Mouse (Mus musculus) ES-E14 (cell line): ENCODE measurements around the gene Ttc12. TPM values are rescaled to one million over a fixed set of nuclear protein-coding genes. Genes with fewer than 3 reads are reported as not detected.

Source experiments
- DNase-seq: peaks from one replicate; pipeline ENCODE4 v3.0.0-alpha.2; 2013; ENCODE audit warnings: low read depth, low spot score
- H3K27ac ChIP-seq: 2 replicates; pipeline ENCODE4 v1.5.1; 2012; ENCODE audit warnings: low read depth, mild to moderate bottlenecking, low read length, moderate library complexity, mixed read lengths; ENCODE audit not compliant: poor library complexity, insufficient read depth, severe bottlenecking
- H3K36me3 ChIP-seq: 2 replicates; pipeline ENCODE4 v1.6.1; 2012; ENCODE audit warnings: mild to moderate bottlenecking, low read length, moderate library complexity, mixed read lengths; ENCODE audit not compliant: control insufficient read depth, poor library complexity, insufficient read depth, severe bottlenecking
- H3K4me1 ChIP-seq, 2 experiments: fragments of 150-350 bp in 1 of 2; sonication (generic) in 1 of 2; 2 replicates each; pipeline ENCODE4 v1.6.1; 2012; ENCODE audit warnings: low read length in 2 of 2, mild to moderate bottlenecking in 1 of 2, mixed read lengths in 1 of 2; ENCODE audit not compliant: control insufficient read depth in 2 of 2, insufficient read depth in 2 of 2, poor library complexity in 1 of 2
- H3K4me3 ChIP-seq, 2 experiments: fragments of 150-350 bp in 1 of 2; sonication (generic) in 1 of 2; 2 replicates each; pipeline ENCODE4 v1.5.1; 2012; ENCODE audit warnings: low read length in 2 of 2, low read depth in 1 of 2, mild to moderate bottlenecking in 1 of 2, mixed read lengths in 1 of 2; ENCODE audit not compliant: insufficient read depth in 1 of 2, poor library complexity in 1 of 2, severe bottlenecking in 1 of 2
- H3K9ac ChIP-seq: 2 replicates; pipeline ENCODE4 v1.6.1; 2012; ENCODE audit warnings: low read depth, mild to moderate bottlenecking, low read length, mixed read lengths; ENCODE audit not compliant: poor library complexity, insufficient read depth, severe bottlenecking
- H3K9me3 ChIP-seq: fragments of 150-350 bp; sonication (generic); 2 replicates; pipeline ENCODE4 v1.6.1; 2012; ENCODE audit warnings: low read depth, mild to moderate bottlenecking, low read length; ENCODE audit not compliant: control insufficient read depth, insufficient read depth
- CHD2 ChIP-seq: IDR thresholded peaks from 2 replicates; pipeline ENCODE4 v1.6.1; 2014; ENCODE audit warnings: mild to moderate bottlenecking, low read depth, low read length, inconsistent platforms
- HCFC1 ChIP-seq: IDR thresholded peaks from 2 replicates; pipeline ENCODE4 v1.6.1; 2012; ENCODE audit warnings: low read length, inconsistent platforms, borderline replicate concordance; ENCODE audit not compliant: insufficient read depth
- MAFK ChIP-seq: IDR thresholded peaks from 2 replicates; pipeline ENCODE4 v1.6.1; 2014; ENCODE audit warnings: mild to moderate bottlenecking, low read depth, low read length, inconsistent platforms; ENCODE audit not compliant: insufficient read depth
- ZC3H11A ChIP-seq: IDR thresholded peaks from 2 replicates; pipeline ENCODE4 v1.6.1; 2012; ENCODE audit warnings: low read depth, mild to moderate bottlenecking, inconsistent platforms, low read length, borderline replicate concordance
- ZNF384 ChIP-seq: IDR thresholded peaks from 2 replicates; pipeline ENCODE4 v1.6.1; 2012; ENCODE audit warnings: low read depth, low read length, inconsistent platforms
- in situ Hi-C, 2 experiments: fragments of 600-800 bp; cut with MboI; formaldehyde crosslinking; loops; one replicate each; pipeline ENCODE4 v1.15.1; 2025; ENCODE audit warnings: low sequenced_read_pairs in 2 of 2, inconsistent platforms in 1 of 2; ENCODE audit not compliant: unreplicated experiment in 2 of 2
- total RNA-seq: library from RNA; depleted of rRNA; stranded (reverse); fragments of 300-350 nt; gene quantifications from 2 replicates; pipeline ENCODE4 v1.2.3, GENCODE M21; 2012

The Ttc12 gene
- total RNA-seq, 1 experiment, result 2.1 TPM

DNA sequence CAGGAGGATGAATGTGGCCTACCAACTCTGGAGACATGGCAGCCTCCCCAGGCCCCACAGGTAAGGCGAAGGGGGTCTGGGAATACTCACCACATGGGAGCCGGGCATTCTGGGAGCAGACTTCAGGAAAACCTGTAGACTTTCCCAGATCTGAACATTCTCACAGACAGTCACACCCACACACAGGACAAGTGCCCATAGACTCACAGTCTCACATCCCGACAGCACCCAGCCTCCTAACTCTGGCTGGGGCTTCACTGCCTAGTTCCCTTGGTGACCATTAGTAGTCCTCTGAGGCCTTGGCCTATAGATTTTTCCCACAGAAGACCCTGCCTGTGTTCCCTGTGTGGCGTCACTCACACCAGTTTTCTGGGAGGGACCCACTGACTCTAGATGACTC lies 24.6 kb upstream of the Ttc12 start:
- TF ChIP-seq MAFK (no peak), ZNF384 (no peak)
- no peak overlapping the region for H3K4me3 ChIP-seq
- H3K4me1 ChIP-seq, result no peaks in the 10 kb centered on the region
- H3K9me3 ChIP-seq, result no peaks in the 10 kb centered on the region
- no peak overlapping the region for H3K9ac ChIP-seq
- in situ Hi-C loops, result loop anchor here in 1 of 2 experiments (25.0 kb wide), 1 partner anchor 902 kb away; no protein-coding TSS in a partner anchor
- H3K36me3 ChIP-seq, result no peaks in the 10 kb centered on the region
- no peak overlapping the region for H3K27ac ChIP-seq
- no peak for DNase-seq

DNA sequence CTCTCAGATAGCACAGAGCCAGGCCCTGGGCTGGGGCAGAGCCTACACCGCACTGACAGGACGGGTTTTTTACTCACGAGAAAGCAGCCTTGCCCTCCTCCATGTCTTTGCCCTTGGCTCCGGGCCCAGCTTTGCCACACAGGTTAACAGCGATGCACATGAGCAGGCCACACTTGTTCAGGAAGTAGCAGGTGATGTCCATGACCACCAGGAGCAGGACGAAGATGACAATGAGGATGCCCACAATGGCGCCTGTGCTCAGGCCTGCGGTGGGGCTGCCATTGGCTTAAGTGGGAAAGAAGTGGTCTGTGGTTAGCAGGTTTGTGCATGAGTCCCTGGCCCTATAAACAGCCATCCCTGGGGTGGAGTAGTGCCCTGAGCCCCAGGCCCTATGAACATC lies 23.6 kb upstream of the Ttc12 start:
- TF ChIP-seq CHD2 (no peak), ZNF384 (no peak), HCFC1 (no peak), MAFK (no peak), ZC3H11A (no peak)
- Histone ChIP-seq H3K9ac (no peak overlapping the region), H3K4me1 (no peaks in the 10 kb centered on the region), H3K36me3 (no peaks in the 10 kb centered on the region), H3K9me3 (no peaks in the 10 kb centered on the region), H3K4me3 (no peak overlapping the region), H3K27ac (no peak overlapping the region)
- in situ Hi-C loops, result loop anchor here in 1 of 2 experiments (25.0 kb wide), 1 partner anchor 903 kb away; no protein-coding TSS in a partner anchor
- no peak for DNase-seq

DNA sequence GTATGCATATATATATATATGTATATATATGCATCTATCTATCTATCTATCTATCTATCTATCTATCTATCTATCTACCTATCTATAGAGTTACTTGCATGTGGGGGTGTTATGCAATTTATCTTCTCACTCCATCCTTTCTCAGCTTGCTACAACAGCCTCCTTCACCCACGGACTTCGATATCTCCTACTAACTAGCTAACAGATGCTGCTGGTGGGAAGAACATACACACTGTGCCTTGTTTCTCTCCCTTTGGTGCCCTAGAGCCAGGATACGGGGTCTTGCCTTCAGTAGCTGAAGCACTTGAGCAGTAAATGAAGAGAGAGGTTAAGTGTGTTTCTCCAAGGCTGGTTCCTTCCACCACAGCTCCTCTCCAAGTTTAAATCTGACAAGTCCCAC lies 23.1 kb upstream of the Ttc12 start:
- H3K9ac ChIP-seq, result no peak overlapping the region
- no peak overlapping the region for H3K4me3 ChIP-seq
- TF ChIP-seq CHD2 (no peak), HCFC1 (no peak), ZNF384 (no peak), MAFK (no peak), ZC3H11A (no peak)
- no peak overlapping the region for H3K27ac ChIP-seq
- in situ Hi-C loops, result loop anchor here in 1 of 2 experiments (25.0 kb wide), 1 partner anchor 903 kb away; no protein-coding TSS in a partner anchor
- no peaks in the 10 kb centered on the region for H3K9me3 ChIP-seq
- DNase-seq, result no peak
- no peaks in the 10 kb centered on the region for H3K4me1 ChIP-seq
- no peaks in the 10 kb centered on the region for H3K36me3 ChIP-seq

DNA sequence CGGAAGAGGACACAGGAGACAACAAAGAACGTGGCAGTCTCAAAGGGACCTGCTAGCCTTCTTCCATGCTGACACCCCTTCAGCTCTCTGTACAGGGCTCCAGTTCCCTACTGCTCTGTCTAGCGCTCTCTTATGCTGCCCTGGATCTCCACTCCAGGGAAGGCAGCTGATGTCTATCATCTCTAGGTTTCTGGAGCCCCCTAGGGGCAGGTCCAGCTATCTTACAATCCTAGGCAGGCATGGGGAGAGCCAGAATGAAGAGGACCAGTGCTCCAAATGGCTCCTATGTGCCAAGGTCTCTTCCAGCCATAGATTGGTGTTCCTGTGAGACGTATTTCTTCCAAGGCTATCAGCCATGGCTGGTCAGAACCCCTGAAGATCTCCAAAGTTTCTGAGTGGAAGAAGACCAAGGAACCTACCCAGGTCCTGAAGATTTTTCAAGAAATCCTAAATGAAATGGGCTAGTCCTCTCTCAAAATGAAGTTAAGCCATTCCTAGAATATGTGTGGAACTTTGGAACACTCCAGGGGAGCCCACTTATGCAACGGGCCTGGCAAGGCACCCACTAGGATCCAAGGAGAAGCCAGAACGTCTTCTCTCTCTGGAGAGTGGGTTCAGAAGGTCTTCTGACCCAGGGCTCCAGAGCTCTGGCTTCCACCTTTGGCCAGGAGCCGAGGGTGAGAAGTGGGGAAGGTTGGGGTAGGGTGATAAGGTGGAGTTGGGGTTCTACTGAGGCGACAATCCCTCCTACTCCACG lies 22.0 kb upstream of the Ttc12 start:
- TF ChIP-seq MAFK, result no peak
- TF ChIP-seq CHD2, result no peak
- TF ChIP-seq ZNF384, result no peak
- TF ChIP-seq HCFC1, result no peak
- TF ChIP-seq ZC3H11A, result no peak
- no peaks in the 10 kb centered on the region for H3K36me3 ChIP-seq
- no peak overlapping the region for H3K9ac ChIP-seq
- H3K27ac ChIP-seq, result no peak overlapping the region
- in situ Hi-C loops, result loop anchor here in 1 of 2 experiments (25.0 kb wide), 1 partner anchor 904 kb away; no protein-coding TSS in a partner anchor
- H3K4me1 ChIP-seq, result no peaks in the 10 kb centered on the region
- no peaks in the 10 kb centered on the region for H3K9me3 ChIP-seq
- H3K4me3 ChIP-seq, result no peak overlapping the region
- no peak for DNase-seq
